16 mouse cellular contexts compared by ENCODE assay signal in genomic region chr13:111982796-111983460, GRCm38 (mm10).
DNase-seq lines count a peak whose midpoint lies in the region; ATAC-seq and TF ChIP-seq lines count a peak whose summit lies in the region.
"Had no signal": no experiment of that assay in that cellular context is flagged by ENCODE, and none has a peak within 500 bp of the region (broad histone marks: within the 10 kb centered on the region; RNA-seq: fewer than 3 reads in every experiment).

No protein-coding gene starts in this region.

- H3K27me3 ChIP-seq in kidney, embryonic 14.5 days (ENCODE audit: control insufficient read depth, insufficient read depth, low read length), result no peaks in the 10 kb centered on the region
- H3K27me3 ChIP-seq in thymus, adult 2 months (ENCODE audit: control insufficient read depth, insufficient read depth, low read length), result no peaks in the 10 kb centered on the region
- H3K27me3 ChIP-seq in midbrain, postnatal 0 days (ENCODE audit: insufficient read depth, low read length), result no peaks in the 10 kb centered on the region
- H3K27me3 ChIP-seq: neural tube, embryonic 13.5 days had no signal

- no peak for TF ChIP-seq POLR2A in thymus, adult 2 months (IDR thresholded peaks at IDR 0.05; ENCODE audit: control insufficient read depth, extremely low read depth, insufficient read depth, low read length, poor library complexity)

- ATAC-seq in kidney, embryonic 14.5 days (ENCODE audit: low FRiP score, low TSS enrichment), result peak; percentile 18; the same call in 1 of the 2 replicates
- ATAC-seq in neutrophil, adult 5-6 weeks (ENCODE audit: extremely low read depth, insufficient number of reproducible peaks, low FRiP score, poor library complexity, severe bottlenecking), result peak; percentile 45; the same call in 1 of the 2 replicates
- no peak for ATAC-seq in midbrain, postnatal 0 days (ENCODE audit: low FRiP score)

- H3K4me2 ChIP-seq in kidney, embryonic 14.5 days (replicated peaks; ENCODE audit: low read depth, low read length), result no peak overlapping the region
- H3K4me2 ChIP-seq in midbrain, postnatal 0 days (ENCODE audit: low read depth, low read length, poor library complexity, severe bottlenecking), result no peak overlapping the region
- H3K4me2 ChIP-seq: liver, embryonic 15.5 days; neural tube, embryonic 13.5 days had no signal

- intact Hi-C loops in left cerebral cortex, postnatal 4 days (cut with DNase I), result no loop called here

- no peak overlapping the region for H3K9ac ChIP-seq in kidney, embryonic 14.5 days (ENCODE audit: low read depth, low read length)
- no peak overlapping the region for H3K9ac ChIP-seq in midbrain, postnatal 0 days (replicated peaks; ENCODE audit: low read length, poor library complexity, severe bottlenecking)
- H3K9ac ChIP-seq: liver, embryonic 15.5 days; neural tube, embryonic 13.5 days had no signal

- peaks cover 31% of the 10 kb centered on the region for H3K4me1 ChIP-seq in kidney, embryonic 14.5 days (ENCODE audit: control insufficient read depth, insufficient read depth, low read length)
- H3K4me1 ChIP-seq in thymus, adult 2 months (replicated peaks; ENCODE audit: control insufficient read depth, insufficient read depth, low read length), result peaks cover 69% of the 10 kb centered on the region
- H3K4me1 ChIP-seq in midbrain, postnatal 0 days (ENCODE audit: insufficient read depth, low read length), result peaks cover 16% of the 10 kb centered on the region

- DNase-seq in kidney, postnatal 14 days, result no peak
- no peak for DNase-seq in thymus, adult 2 months
- no peak for DNase-seq in thymus, adult 18-20 months
- no peak for DNase-seq in left cerebral cortex, postnatal 4 days
- DNase-seq in midbrain, postnatal 0 days (ENCODE audit: low spot score), result no peak
- DNase-seq: cerebellum, adult 11 months; cerebellum, postnatal 25 days; gastrocnemius, postnatal 14 days; lung, postnatal 36 days; right cerebral cortex, postnatal 25 days had no signal

- H3K27ac ChIP-seq in kidney, embryonic 14.5 days (ENCODE audit: low read depth, low read length), result peak overlapping the region; percentile 10; the same call in 1 of the 2 replicates
- peak overlapping the region; percentile 94 for H3K27ac ChIP-seq in thymus, adult 2 months (ENCODE audit: control insufficient read depth, insufficient read depth, low read length)
- no peak overlapping the region for H3K27ac ChIP-seq in midbrain, postnatal 0 days (ENCODE audit: low read depth, low read length)
- H3K27ac ChIP-seq: layer of hippocampus, adult 2 months; limb, embryonic 10.5 days; liver, embryonic 15.5 days; neural tube, embryonic 13.5 days had no signal

- TF ChIP-seq CTCF in thymus, adult 2 months (IDR thresholded peaks at IDR 0.05; ENCODE audit: borderline replicate concordance, control insufficient read depth, extremely low read depth, insufficient read depth, low read length, poor library complexity), result no peak
- no peak for TF ChIP-seq CTCF in midbrain, postnatal 0 days (IDR thresholded peaks at IDR 0.05)

- 64% methylated on average over 6 of the region's 6 CpGs for WGBS in kidney, embryonic 14.5 days
- 45% methylated on average over 6 of the region's 6 CpGs for WGBS in thymus, adult 2 months
- WGBS in midbrain, postnatal 0 days, result 88% methylated on average over 6 of the region's 6 CpGs

- H3K4me3 ChIP-seq in kidney, embryonic 14.5 days (ENCODE audit: low read length), result no peak overlapping the region
- H3K4me3 ChIP-seq in thymus, adult 2 months (ENCODE audit: control insufficient read depth, insufficient read depth, low read length), result no peak overlapping the region
- H3K4me3 ChIP-seq in midbrain, postnatal 0 days (ENCODE audit: low read depth, low read length), result no peak overlapping the region
- H3K4me3 ChIP-seq: layer of hippocampus, adult 2 months; limb, embryonic 10.5 days; liver, embryonic 15.5 days; neural tube, embryonic 13.5 days had no signal

- no peaks in the 10 kb centered on the region for H3K36me3 ChIP-seq in kidney, embryonic 14.5 days (ENCODE audit: control insufficient read depth, insufficient read depth, low read length)
- no peaks in the 10 kb centered on the region for H3K36me3 ChIP-seq in thymus, adult 2 months (ENCODE audit: control insufficient read depth, insufficient read depth, low read length)
- no peaks in the 10 kb centered on the region for H3K36me3 ChIP-seq in midbrain, postnatal 0 days (ENCODE audit: insufficient read depth, low read length)
- H3K36me3 ChIP-seq: limb, embryonic 10.5 days; liver, embryonic 15.5 days; neural tube, embryonic 13.5 days had no signal

- no peaks in the 10 kb centered on the region for H3K9me3 ChIP-seq in kidney, embryonic 14.5 days (ENCODE audit: control insufficient read depth, low read length)
- H3K9me3 ChIP-seq in midbrain, postnatal 0 days (ENCODE audit: low read length), result no peaks in the 10 kb centered on the region
- H3K9me3 ChIP-seq: limb, embryonic 10.5 days; liver, embryonic 15.5 days; neural tube, embryonic 13.5 days had no signal
